Mouse (Mus musculus) naive thymus-derived CD4-positive, alpha-beta T cell, adult 5 months (primary cell): ENCODE measurements around the gene Dcbld1. TPM values are rescaled to one million over a fixed set of nuclear protein-coding genes. Genes with fewer than 3 reads are reported as not detected.

Experiments
- polyA plus RNA-seq: library from polyadenylated mRNA; unstranded; fragments of 100-300 nt; shearing (Covaris generic); gene quantifications from one replicate; pipeline ENCODE4 v1.2.1, GENCODE M21; 2017

The Dcbld1 gene
- polyA plus RNA-seq, result not detected

DNA sequence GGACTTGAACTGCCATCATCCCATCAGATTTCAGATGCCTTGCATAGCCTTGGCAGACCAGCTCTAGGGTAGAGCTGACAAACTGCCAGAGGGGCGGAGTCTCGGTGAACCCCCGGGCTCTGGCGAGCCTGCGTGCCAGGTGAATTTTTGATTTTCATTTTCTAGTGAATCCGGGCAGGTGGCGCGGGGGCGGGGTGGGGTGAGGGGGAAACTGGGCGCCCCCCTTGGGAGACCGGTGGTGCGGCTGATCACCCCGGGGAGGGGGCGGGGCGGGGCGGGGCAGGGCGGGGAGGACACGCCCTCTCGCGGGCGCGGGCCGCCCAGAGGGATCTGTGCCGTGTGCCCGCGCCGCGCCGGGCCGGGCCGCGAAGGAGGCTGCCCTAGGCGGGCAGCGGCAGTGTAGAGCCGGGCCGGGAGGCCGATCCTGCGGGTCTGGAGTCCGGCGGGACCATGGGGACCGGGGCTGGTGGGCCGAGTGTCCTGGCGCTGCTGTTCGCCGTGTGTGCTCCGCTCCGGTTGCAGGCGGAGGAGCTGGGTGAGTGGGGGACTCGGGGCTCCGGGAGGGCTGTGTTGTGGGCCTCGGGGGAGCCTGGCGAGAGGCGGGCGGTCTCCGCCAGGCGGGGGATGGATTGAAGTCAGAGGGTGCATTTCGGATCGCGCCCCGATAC, at the start of gene Dcbld1:
Dcbld1 (plus strand) TSS at position 319 of the 668 bp plus-strand sequence.

DNA sequence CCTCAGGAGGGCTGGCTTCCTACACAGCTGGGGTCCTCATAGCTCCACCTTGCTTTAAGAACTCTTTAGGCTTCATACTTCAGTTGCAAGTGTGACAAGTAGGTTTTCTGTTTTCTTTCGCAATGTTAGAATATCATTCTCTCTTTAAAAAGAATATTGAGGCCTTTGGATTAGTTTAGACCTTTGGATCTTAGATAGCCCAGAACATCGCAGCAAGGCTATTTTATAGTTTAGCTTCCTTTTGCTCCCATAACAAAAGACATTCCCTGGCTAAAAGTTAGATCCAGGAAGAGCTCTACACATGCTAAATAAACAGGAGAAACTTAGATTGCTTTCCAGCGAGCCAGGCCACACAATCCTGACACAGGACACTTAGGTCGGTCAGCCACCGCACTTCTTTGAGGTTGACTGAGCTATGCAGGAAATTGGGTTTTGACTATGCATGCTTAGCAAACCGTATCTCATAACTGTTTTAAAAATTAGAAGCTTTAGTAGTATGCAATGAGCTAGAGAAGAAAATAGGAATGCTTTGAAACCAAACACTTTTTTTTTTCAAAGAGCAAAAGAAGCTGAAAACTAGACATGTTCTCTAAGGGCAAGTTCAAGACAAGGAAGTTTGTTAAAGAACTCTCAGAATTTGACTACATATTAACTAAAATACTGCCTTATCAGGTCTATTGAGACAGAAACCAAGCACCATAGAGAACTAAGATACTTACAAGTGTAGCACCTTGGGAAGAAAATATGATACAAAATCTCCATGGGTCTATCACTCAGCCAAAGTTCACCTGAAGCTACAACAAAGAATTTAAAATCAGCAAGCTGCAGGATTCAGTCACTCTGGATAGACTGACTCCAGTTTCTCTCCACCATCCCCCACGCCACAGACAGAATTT, 38.2 kb upstream of the Dcbld1 start, which contains the start of gene Ros1:
Ros1 (minus strand) TSS at position 288 of the 896 bp plus-strand sequence.

GRCm38 (mm10) chr10:52358467-52358866, 125.0 kb downstream of the Dcbld1 start, which contains the start of gene Gm26741:
Gm26741 (plus strand) TSS chr10:52358767.

Other genes starting within 250 kb of the Dcbld1 start
- not detected for gene Vgll2, start 211.1 kb upstream of the Dcbld1 start, polyA plus RNA-seq
- gene Ros1, start 38.4 kb upstream of the Dcbld1 start, polyA plus RNA-seq, result 0.05 TPM
- 10.9 TPM for gene Gm26741, start 125.1 kb downstream of the Dcbld1 start, polyA plus RNA-seq
- gene Gopc, start 148.5 kb downstream of the Dcbld1 start, polyA plus RNA-seq, result 19.1 TPM
- not detected for gene Nepn, start 155.4 kb downstream of the Dcbld1 start, polyA plus RNA-seq
- 21.2 TPM for gene Nus1, start 183.9 kb downstream of the Dcbld1 start, polyA plus RNA-seq